Mouse (Mus musculus): ENCODE results near the gene Rpl39.

The Rpl39 gene

GRCm38 (mm10) chrX:37067299-37067698 is 17.9 kb downstream of the Rpl39 start:
- DNase-seq (ENCODE audit: low spot score) = no peak

- no peak for DNase-seq (ENCODE audit: low spot score)
Observed at GRCm38 (mm10) chrX:37063902-37064301, 21.3 kb downstream of the Rpl39 start.

- DNase-seq (ENCODE audit: low spot score) = peak; percentile 9
Observed at GRCm38 (mm10) chrX:37048890-37049823, 36.0 kb downstream of the Rpl39 start.

GRCm38 (mm10) chrX:37048066-37048889 is 36.9 kb downstream of the Rpl39 start, which contains the start of gene Sowahd:
Sowahd (plus strand) TSS chrX:37048845.
- no peak for DNase-seq (ENCODE audit: low spot score)

- DNase-seq (ENCODE audit: low spot score) = peak; percentile 39
Observed at GRCm38 (mm10) chrX:37042726-37043125, 42.5 kb downstream of the Rpl39 start.
